Mouse (Mus musculus): ENCODE data around the gene Atp6v1a.

- TF ChIP-seq CTCF (IDR thresholded peaks at IDR 0.05; ENCODE audit: extremely low read depth, insufficient read length, insufficient replicate concordance, low read depth, low read length) (peak; percentile 15; the same call in 1 of the 2 replicates), POLR2A (IDR thresholded peaks at IDR 0.05; ENCODE audit: low read depth, low read length) (no peak)
Measured at GRCm38 (mm10) chr16:44188766-44189165, 49.3 kb upstream of the Atp6v1a start.
